Mouse (Mus musculus): ENCODE data around the gene Etnk1. TPM values are rescaled to one million over a fixed set of nuclear protein-coding genes. Genes with fewer than 3 reads are reported as not detected.

Etnk1 gene
- total and polyA plus RNA-seq, 3 experiments, result 13.5 to 27.6 (median 27.0) TPM

DNA sequence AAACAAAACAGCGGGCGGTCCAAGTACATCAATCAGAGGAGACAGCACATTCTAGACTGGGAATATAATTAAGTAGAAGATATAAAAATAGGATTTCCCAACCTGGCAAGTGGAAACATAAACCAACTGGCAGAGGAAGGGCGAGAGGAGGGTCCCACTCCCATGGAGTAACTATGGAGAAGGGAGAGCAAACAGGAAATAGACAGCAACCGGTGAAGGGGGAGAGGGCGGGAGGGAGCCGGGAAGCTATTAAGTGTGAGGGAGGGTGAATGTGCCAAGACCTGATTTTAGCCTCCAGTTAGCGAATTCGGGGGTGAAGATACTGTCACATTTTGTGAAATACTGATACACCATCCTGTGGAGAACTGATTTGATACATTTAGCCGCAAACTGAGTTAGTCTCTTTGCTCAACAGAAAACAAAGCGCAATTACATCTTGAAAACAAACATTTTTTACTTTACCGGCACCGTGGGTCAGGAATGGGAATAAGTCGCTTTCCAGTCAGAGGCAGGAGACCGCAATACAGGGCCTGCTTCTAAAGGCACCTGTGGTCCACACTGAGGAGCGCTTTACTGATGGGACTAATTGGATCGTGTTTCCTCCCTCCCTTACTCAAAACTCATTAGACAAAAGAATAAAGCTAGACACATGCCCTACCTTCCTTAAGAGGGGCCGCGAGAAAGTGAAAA lies 93.0 kb downstream of the Etnk1 start:
- no peak overlapping the region for H3K4me3 ChIP-seq
- 62% methylated on average over 18 of the region's 18 CpGs for WGBS
- intact Hi-C loops (cut with DNase I), result no loop called here

DNA sequence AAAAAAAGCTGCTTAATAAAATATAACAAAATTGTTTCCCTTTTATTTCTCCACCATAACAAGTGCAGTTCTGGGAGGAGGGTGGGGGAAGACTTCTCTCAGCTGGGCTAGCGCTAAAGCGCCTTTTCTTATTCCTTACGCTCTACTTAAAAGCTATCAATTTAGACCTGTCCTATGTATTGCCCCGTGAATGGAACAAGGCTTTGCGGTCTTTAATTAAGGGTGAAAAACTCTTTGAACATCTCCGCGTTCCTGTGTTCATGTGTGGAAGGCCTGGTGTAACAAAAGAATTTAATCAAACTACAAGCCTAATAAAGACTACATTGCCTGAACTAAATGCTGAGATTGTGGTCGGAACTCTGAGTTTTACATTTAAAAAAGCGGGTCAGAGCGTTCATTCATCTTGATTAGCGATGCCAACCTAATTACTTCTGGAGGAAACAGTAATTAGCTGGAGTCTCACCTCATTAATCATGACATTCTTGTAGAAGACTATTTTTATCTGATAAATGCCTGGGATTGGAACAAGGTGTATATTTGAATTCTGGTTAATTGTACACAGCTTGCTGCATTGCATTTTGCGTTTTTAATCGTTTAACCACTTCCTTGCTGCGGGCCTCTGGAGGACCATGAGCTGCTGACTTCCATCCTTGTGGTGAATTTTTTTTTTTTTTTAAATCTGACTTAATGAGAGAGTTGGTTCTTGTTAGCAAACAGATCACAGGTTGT lies 93.7 kb downstream of the Etnk1 start:
- intact Hi-C loops (cut with DNase I), result no loop called here
- no peaks in the 10 kb centered on the region for H3K79me2 ChIP-seq (replicated peaks; ENCODE audit: control insufficient read depth, insufficient read depth, low read length)
- H3K4me3 ChIP-seq, result no peak overlapping the region
- 92% methylated on average over 14 of the region's 14 CpGs for WGBS
- DNase-seq, result no peak
- no peaks in the 10 kb centered on the region for H3K36me3 ChIP-seq (ENCODE audit: control insufficient read depth, insufficient read depth, low read length)
- no peaks in the 10 kb centered on the region for H3K4me1 ChIP-seq (ENCODE audit: control insufficient read depth, insufficient read depth, low read length)
- H3K27ac ChIP-seq, result no peak overlapping the region
- H3K9ac ChIP-seq (ENCODE audit: low read depth, low read length), result no peak overlapping the region
- TF ChIP-seq POLR2A (IDR thresholded peaks at IDR 0.05; ENCODE audit: insufficient read depth, low read depth, low read length) (no peak), CTCF (IDR thresholded peaks at IDR 0.05) (no peak), EP300 (IDR thresholded peaks at IDR 0.05; ENCODE audit: insufficient read depth, low read depth, low read length) (no peak)
- no peaks in the 10 kb centered on the region for H3K27me3 ChIP-seq (ENCODE audit: control insufficient read depth, insufficient read depth, low read length)

More for the DNA sequence above, 93.0 kb downstream of the Etnk1 start:
- TF ChIP-seq CTCF (IDR thresholded peaks at IDR 0.05) (no peak), EP300 (IDR thresholded peaks at IDR 0.05; ENCODE audit: insufficient read depth, low read depth, low read length) (no peak), POLR2A (IDR thresholded peaks at IDR 0.05; ENCODE audit: insufficient read depth, low read depth, low read length) (no peak)
- H3K9ac ChIP-seq (ENCODE audit: low read depth, low read length), result no peak overlapping the region
- H3K36me3 ChIP-seq (ENCODE audit: control insufficient read depth, insufficient read depth, low read length), result no peaks in the 10 kb centered on the region
- no peaks in the 10 kb centered on the region for H3K27me3 ChIP-seq (ENCODE audit: control insufficient read depth, insufficient read depth, low read length)
- no peak for DNase-seq
- H3K79me2 ChIP-seq (replicated peaks; ENCODE audit: control insufficient read depth, insufficient read depth, low read length), result no peaks in the 10 kb centered on the region
- H3K4me1 ChIP-seq (ENCODE audit: control insufficient read depth, insufficient read depth, low read length), result no peaks in the 10 kb centered on the region
- no peak overlapping the region for H3K27ac ChIP-seq

DNA sequence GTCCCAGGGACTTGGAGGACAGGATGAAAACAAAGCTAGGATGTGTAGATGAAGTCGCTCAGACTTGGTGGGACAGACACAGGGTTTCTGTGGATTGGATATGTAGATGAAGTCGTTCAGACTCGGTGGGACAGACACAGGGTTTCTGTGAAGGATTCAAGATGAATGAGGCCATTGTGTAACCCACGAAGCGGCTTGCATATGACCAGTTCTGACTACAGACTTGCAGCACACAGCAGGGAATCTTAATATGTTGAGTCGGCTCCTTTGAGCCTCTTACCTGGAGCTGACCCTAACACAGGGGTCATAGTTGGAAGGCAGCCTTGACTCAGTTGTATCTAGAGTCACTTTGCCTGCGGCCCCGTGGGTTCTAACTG lies 94.3 kb downstream of the Etnk1 start:
- Histone ChIP-seq H3K27me3 (ENCODE audit: control insufficient read depth, insufficient read depth, low read length) (no peaks in the 10 kb centered on the region), H3K79me2 (replicated peaks; ENCODE audit: control insufficient read depth, insufficient read depth, low read length) (no peaks in the 10 kb centered on the region), H3K4me1 (ENCODE audit: control insufficient read depth, insufficient read depth, low read length) (no peaks in the 10 kb centered on the region), H3K27ac (no peak overlapping the region), H3K9ac (ENCODE audit: low read depth, low read length) (no peak overlapping the region), H3K4me3 (no peak overlapping the region), H3K36me3 (ENCODE audit: control insufficient read depth, insufficient read depth, low read length) (no peaks in the 10 kb centered on the region)
- WGBS, result 85% methylated on average over 8 of the region's 8 CpGs
- no peak for DNase-seq
- TF ChIP-seq POLR2A (IDR thresholded peaks at IDR 0.05; ENCODE audit: insufficient read depth, low read depth, low read length) (no peak), CTCF (IDR thresholded peaks at IDR 0.05) (no peak), EP300 (IDR thresholded peaks at IDR 0.05; ENCODE audit: insufficient read depth, low read depth, low read length) (no peak)
- intact Hi-C loops (cut with DNase I), result no loop called here

GRCm38 (mm10) chr6:143265482-143265881 lies 98.5 kb downstream of the Etnk1 start:
- Histone ChIP-seq H3K4me3 (no peak overlapping the region), H3K27me3 (ENCODE audit: control insufficient read depth, insufficient read depth, low read length) (no peaks in the 10 kb centered on the region), H3K4me1 (ENCODE audit: control insufficient read depth, insufficient read depth, low read length) (no peaks in the 10 kb centered on the region), H3K36me3 (ENCODE audit: control insufficient read depth, insufficient read depth, low read length) (no peaks in the 10 kb centered on the region), H3K9ac (ENCODE audit: low read depth, low read length) (no peak overlapping the region), H3K79me2 (replicated peaks; ENCODE audit: control insufficient read depth, insufficient read depth, low read length) (no peaks in the 10 kb centered on the region), H3K27ac (no peak overlapping the region)
- intact Hi-C loops (cut with DNase I), result no loop called here
- TF ChIP-seq CTCF (IDR thresholded peaks at IDR 0.05) (no peak), POLR2A (IDR thresholded peaks at IDR 0.05; ENCODE audit: insufficient read depth, low read depth, low read length) (no peak), EP300 (IDR thresholded peaks at IDR 0.05; ENCODE audit: insufficient read depth, low read depth, low read length) (no peak)
- no peak for DNase-seq
- 80% methylated on average over 10 of the region's 10 CpGs for WGBS

DNA sequence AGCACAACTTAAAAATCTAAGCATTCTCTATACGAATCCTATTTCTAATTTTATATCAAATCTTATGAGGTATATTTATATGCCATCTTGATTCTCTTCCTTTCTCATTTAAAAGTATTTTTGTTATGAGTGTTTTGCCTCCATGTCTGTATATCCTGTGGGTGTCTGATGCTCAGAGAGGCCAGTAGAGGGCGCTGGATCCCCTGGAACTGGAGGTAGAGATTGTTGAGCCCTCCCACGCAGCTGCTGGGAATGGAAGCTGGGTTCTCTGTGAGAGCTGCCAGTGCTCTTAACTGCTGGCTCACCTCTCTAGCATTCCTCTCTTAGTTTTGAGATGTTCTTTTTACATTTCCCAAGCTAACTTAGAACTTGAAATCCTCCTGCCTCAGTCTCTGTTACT lies 112.2 kb downstream of the Etnk1 start:
- Histone ChIP-seq H3K4me3 (no peak overlapping the region), H3K27me3 (ENCODE audit: control insufficient read depth, insufficient read depth, low read length) (no peaks in the 10 kb centered on the region)
- 48% methylated on average over 3 of the region's 3 CpGs for WGBS

More for the DNA sequence above, 112.2 kb downstream of the Etnk1 start:
- Histone ChIP-seq H3K36me3 (ENCODE audit: control insufficient read depth, insufficient read depth, low read length) (no peaks in the 10 kb centered on the region), H3K9ac (ENCODE audit: low read depth, low read length) (no peak overlapping the region), H3K27ac (no peak overlapping the region), H3K4me1 (ENCODE audit: control insufficient read depth, insufficient read depth, low read length) (no peaks in the 10 kb centered on the region), H3K79me2 (replicated peaks; ENCODE audit: control insufficient read depth, insufficient read depth, low read length) (no peaks in the 10 kb centered on the region)
- TF ChIP-seq POLR2A (IDR thresholded peaks at IDR 0.05; ENCODE audit: insufficient read depth, low read depth, low read length), result no peak
- TF ChIP-seq CTCF (IDR thresholded peaks at IDR 0.05), result peak; percentile 13; the same call in 1 of the 2 replicates
- no peak for DNase-seq
- intact Hi-C loops (cut with DNase I), result no loop called here

Other genes with a start within 250 kb of the Etnk1 start
- gene St8sia1, start 202.8 kb upstream of the Etnk1 start, total RNA-seq (2021), result under 1 TPM; 0.10 to 0.11 TPM
- gene St8sia1, start 202.8 kb upstream of the Etnk1 start, polyA plus RNA-seq (2012; rRNA removed), result 0.10 and 0.15 TPM in 2 replicates
- 10 to 100 TPM in 1 of 2 experiments, 1 to 10 TPM in 1; 9.9 to 10.7 TPM for gene C2cd5, start 67.1 kb upstream of the Etnk1 start, total RNA-seq (2021)
- gene C2cd5, start 67.1 kb upstream of the Etnk1 start, polyA plus RNA-seq (2012; rRNA removed), result 8.6 and 12.0 TPM in 2 replicates